Mouse (Mus musculus) MEL (cell line): Measurements from ENCODE around the gene Lama1. TPM values are rescaled to one million over a fixed set of nuclear protein-coding genes. Genes with fewer than 3 reads are reported as not detected.

Experiments
- DNase-seq: peaks from one replicate; pipeline ENCODE4 v3.0.0; 2011; ENCODE audit warnings: low read depth, low spot score
- H3K27ac ChIP-seq: 2 replicates; pipeline ENCODE4 v1.5.1; 2012; ENCODE audit warnings: low read depth, mild to moderate bottlenecking, control low read depth, low read length, moderate library complexity; ENCODE audit not compliant: control insufficient read depth
- H3K27me3 ChIP-seq, 2 experiments: fragments of 150-350 bp in 1 of 2; sonication (generic) in 1 of 2; 2 replicates each; pipeline ENCODE4 v1.6.1; 2012; ENCODE audit warnings: low read length in 2 of 2, mild to moderate bottlenecking in 2 of 2, improper control_type of control experiment in 1 of 2, moderate library complexity in 1 of 2; ENCODE audit not compliant: insufficient read depth in 2 of 2, control insufficient read depth in 1 of 2
- H3K36me3 ChIP-seq, 2 experiments: 2 replicates each; pipeline ENCODE4 v1.6.1; 2012 to 2014; ENCODE audit warnings: low read length in 2 of 2, improper control_type of control experiment in 1 of 2, inconsistent platforms in 1 of 2, mild to moderate bottlenecking in 1 of 2; ENCODE audit not compliant: insufficient read depth in 2 of 2, control insufficient read depth in 1 of 2
- H3K4me1 ChIP-seq, 2 experiments: fragments of 150-350 bp in 1 of 2; sonication (generic) in 1 of 2; 2 replicates each; pipeline ENCODE4 v1.6.1; 2012; ENCODE audit warnings: low read length in 2 of 2, improper control_type of control experiment in 1 of 2, mild to moderate bottlenecking in 1 of 2; ENCODE audit not compliant: insufficient read depth in 2 of 2, control insufficient read depth in 1 of 2
- H3K4me3 ChIP-seq, 2 experiments: fragments of 150-350 bp in 1 of 2; sonication (generic) in 1 of 2; 2 replicates each; pipeline ENCODE4 v1.5.1; 2012; ENCODE audit warnings: low read depth in 2 of 2, low read length in 2 of 2, mild to moderate bottlenecking in 2 of 2, moderate library complexity in 2 of 2, control low read depth in 1 of 2, improper control_type of control experiment in 1 of 2; ENCODE audit not compliant: control insufficient read depth in 1 of 2, insufficient read depth in 1 of 2
- H3K79me2 ChIP-seq: 2 replicates; pipeline ENCODE4 v1.6.1; 2012; ENCODE audit warnings: mild to moderate bottlenecking, low read length, moderate library complexity; ENCODE audit not compliant: control insufficient read depth, poor library complexity, insufficient read depth
- H3K9ac ChIP-seq: 2 replicates; pipeline ENCODE4 v1.6.1; 2012; ENCODE audit warnings: low read depth, mild to moderate bottlenecking, control low read depth, low read length, moderate library complexity; ENCODE audit not compliant: control insufficient read depth, poor library complexity, severe bottlenecking
- H3K9me3 ChIP-seq: fragments of 150-350 bp; sonication (generic); replicated peaks from 2 replicates; pipeline ENCODE4 v1.6.1; 2012; ENCODE audit warnings: mild to moderate bottlenecking, low read length, improper control_type of control experiment, moderate library complexity; ENCODE audit not compliant: insufficient read depth
- BHLHE40 ChIP-seq: IDR thresholded peaks from 2 replicates; pipeline ENCODE4 v1.6.1; 2012; ENCODE audit warnings: low read depth, mild to moderate bottlenecking, inconsistent platforms, low read length, improper control_type of control experiment, borderline replicate concordance
- CTCF ChIP-seq, 3 experiments: IDR thresholded peaks in 2 of 3; conservative IDR thresholded peaks in 1 of 3; 2 replicates each; pipeline ENCODE4 v1.5.1; 2011 to 2012; ENCODE audit warnings: low read length in 3 of 3, low read depth in 2 of 3, mild to moderate bottlenecking in 2 of 3, improper control_type of control experiment in 1 of 3, inconsistent platforms in 1 of 3, mixed read lengths in 1 of 3, moderate library complexity in 1 of 3; ENCODE audit not compliant: control insufficient read depth in 1 of 3, insufficient read depth in 1 of 3, poor library complexity in 1 of 3, severe bottlenecking in 1 of 3
- GABPA ChIP-seq: IDR thresholded peaks from 2 replicates; pipeline ENCODE4 v1.6.1; 2012; ENCODE audit warnings: low read depth, mild to moderate bottlenecking, inconsistent platforms, low read length, improper control_type of control experiment, moderate library complexity
- GATA1 ChIP-seq: IDR thresholded peaks from 2 replicates; pipeline ENCODE4 v1.6.1; 2011; ENCODE audit warnings: low read depth, low read length, improper control_type of control experiment
- HCFC1 ChIP-seq: IDR thresholded peaks from 2 replicates; pipeline ENCODE4 v1.6.1; 2012; ENCODE audit warnings: low read depth, mild to moderate bottlenecking, inconsistent platforms, low read length, improper control_type of control experiment, moderate library complexity
- JUND ChIP-seq: IDR thresholded peaks from 2 replicates; pipeline ENCODE4 v1.6.1; 2011; ENCODE audit warnings: low read depth, mild to moderate bottlenecking, improper control_type of control experiment, low read length
- MXI1 ChIP-seq: IDR thresholded peaks from 2 replicates; pipeline ENCODE4 v1.6.1; 2011; ENCODE audit warnings: mild to moderate bottlenecking, low read depth, low read length, improper control_type of control experiment
- MYB ChIP-seq: IDR thresholded peaks from 2 replicates; pipeline ENCODE4 v1.6.1; 2011; ENCODE audit warnings: mild to moderate bottlenecking, low read depth, low read length, improper control_type of control experiment
- NELFE ChIP-seq: IDR thresholded peaks from 2 replicates; pipeline ENCODE4 v1.6.1; 2011; ENCODE audit warnings: low read depth, low read length, improper control_type of control experiment
- NRF1 ChIP-seq: IDR thresholded peaks from 2 replicates; pipeline ENCODE4 v1.6.1; 2014; ENCODE audit warnings: low read depth, mild to moderate bottlenecking, inconsistent platforms, low read length, improper control_type of control experiment, moderate library complexity; ENCODE audit not compliant: poor library complexity, insufficient read depth, severe bottlenecking
- POLR2A ChIP-seq, 2 experiments: IDR thresholded peaks; 2 replicates each; pipeline ENCODE4 v1.6.1; 2011 to 2012; ENCODE audit warnings: low read length in 2 of 2, mild to moderate bottlenecking in 2 of 2, control low read depth in 1 of 2, improper control_type of control experiment in 1 of 2, low read depth in 1 of 2, moderate library complexity in 1 of 2; ENCODE audit not compliant: control insufficient read depth in 1 of 2, insufficient read depth in 1 of 2, poor library complexity in 1 of 2
- POLR2AphosphoS2 ChIP-seq: IDR thresholded peaks from 2 replicates; pipeline ENCODE4 v1.6.1; 2011; ENCODE audit warnings: low read length, improper control_type of control experiment
- SIN3A ChIP-seq: IDR thresholded peaks from 2 replicates; pipeline ENCODE4 v1.6.1; 2012; ENCODE audit warnings: low read length, improper control_type of control experiment, inconsistent platforms
- UBTF ChIP-seq: IDR thresholded peaks from 2 replicates; pipeline ENCODE4 v1.6.1; 2012; ENCODE audit warnings: low read depth, mild to moderate bottlenecking, inconsistent platforms, low read length, improper control_type of control experiment, moderate library complexity, borderline replicate concordance; ENCODE audit not compliant: insufficient read depth
- polyA plus RNA-seq, 2 experiments: library from polyadenylated mRNA; stranded (reverse) in 1 of 2; unstranded in 1 of 2; fragments of >175 nt in 1 of 2; fragments of >200 nt in 1 of 2; gene quantifications; 2 replicates each; pipeline versions ENCODE4 v1.2.1 to v1.2.4; 2012; ENCODE audit warnings: low replicate concordance in 2 of 2, low read depth in 1 of 2; ENCODE audit not compliant: insufficient read length in 2 of 2, insufficient read depth in 1 of 2, missing spikeins in 1 of 2
- total RNA-seq: library from RNA; depleted of rRNA; stranded (reverse); fragments of 300-350 nt; gene quantifications from 2 replicates; pipeline ENCODE4 v1.2.3, GENCODE M21; 2012

Gene Lama1
- total and polyA plus RNA-seq, 3 experiments, result not detected

DNA sequence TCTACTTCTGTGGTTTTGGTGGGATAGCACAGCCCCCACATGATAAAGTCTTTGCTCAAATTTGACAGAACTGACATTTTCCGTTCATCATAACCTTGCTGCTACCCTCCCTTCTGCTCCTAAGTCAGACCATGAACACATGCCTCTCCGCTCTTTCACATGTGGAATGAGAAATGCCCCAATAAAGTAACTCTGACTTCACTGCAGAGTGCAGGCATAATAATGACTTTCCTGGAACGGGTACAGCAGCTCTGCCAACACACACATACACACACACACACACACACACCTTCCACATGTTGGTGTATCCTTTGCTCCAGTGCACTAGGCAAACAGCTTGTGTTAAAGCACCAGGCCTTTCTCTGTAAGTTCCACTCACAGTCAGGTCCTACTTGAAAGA, 167.9 kb downstream of the Lama1 start:
- Histone ChIP-seq H3K4me3 (no peak overlapping the region), H3K4me1 (no peaks in the 10 kb centered on the region), H3K27ac (no peak overlapping the region), H3K9ac (no peak overlapping the region), H3K27me3 (no peaks in the 10 kb centered on the region), H3K36me3 (no peaks in the 10 kb centered on the region), H3K9me3 (no peaks in the 10 kb centered on the region), H3K79me2 (no peaks in the 10 kb centered on the region)
- no peak for DNase-seq
- TF ChIP-seq POLR2A (IDR thresholded peaks at IDR 0.05; ENCODE audit: control insufficient read depth in 1 of 2, insufficient read depth in 1 of 2, low read depth in 1 of 2, low read length in 2 of 2, poor library complexity in 1 of 2) (no peak), UBTF (no peak), MYB (no peak), POLR2AphosphoS2 (no peak)

DNA sequence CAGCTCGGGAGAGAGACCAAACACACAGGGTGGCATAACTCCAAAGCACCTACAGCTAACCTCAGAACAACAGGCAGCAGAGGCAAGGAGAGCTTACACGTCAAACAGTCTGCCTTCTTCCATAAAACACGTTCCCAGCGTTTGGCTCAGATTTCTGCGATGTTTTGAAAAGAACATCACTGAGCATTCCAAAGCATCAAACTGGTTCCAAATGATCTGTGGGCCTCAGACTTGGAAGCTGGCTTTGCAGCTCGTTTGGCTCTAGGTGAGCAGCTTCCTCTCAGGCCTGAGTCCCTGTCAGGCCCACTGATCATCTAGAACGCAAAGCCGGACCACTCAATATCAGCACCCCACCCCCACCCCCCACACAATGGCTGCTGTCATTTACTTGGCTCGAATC, 169.0 kb downstream of the Lama1 start:
- no peaks in the 10 kb centered on the region for H3K9me3 ChIP-seq

DNA sequence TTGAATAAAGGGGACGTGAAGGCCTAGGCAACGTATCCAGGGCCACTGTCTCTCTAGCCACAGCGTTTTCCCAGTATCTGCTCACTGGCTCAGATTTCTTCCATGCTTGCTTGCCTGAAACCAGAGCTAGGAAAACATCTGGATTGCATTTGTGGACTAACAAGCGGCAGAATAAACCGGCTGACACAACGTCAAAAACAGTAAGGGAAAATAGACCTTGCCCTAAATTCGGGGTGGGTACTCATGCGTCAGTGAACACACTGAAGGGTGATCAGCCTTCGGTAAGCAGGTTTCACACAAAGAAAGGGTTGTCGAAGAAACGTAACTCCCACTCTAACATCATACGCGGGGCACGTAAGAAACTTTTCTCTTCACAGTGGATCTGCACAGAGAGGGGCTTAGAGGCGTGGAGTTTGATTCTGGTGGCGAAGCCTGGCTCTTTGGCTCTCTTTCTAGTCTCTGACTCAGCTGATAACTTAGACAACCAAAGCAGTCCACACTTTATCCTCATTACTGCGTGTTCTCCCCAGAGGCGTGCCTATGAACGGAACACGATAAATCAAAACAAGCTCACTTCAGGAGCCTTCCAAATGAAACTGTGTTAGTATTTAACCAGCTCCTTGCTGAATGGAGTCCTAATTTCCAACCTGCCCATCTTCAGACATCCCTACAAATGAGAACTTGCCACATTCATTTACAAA, 169.6 kb downstream of the Lama1 start:
- Histone ChIP-seq H3K9ac (no peak overlapping the region), H3K27ac (no peak overlapping the region), H3K4me3 (no peak overlapping the region), H3K9me3 (no peaks in the 10 kb centered on the region), H3K36me3 (no peaks in the 10 kb centered on the region), H3K4me1 (no peaks in the 10 kb centered on the region), H3K79me2 (no peaks in the 10 kb centered on the region), H3K27me3 (no peaks in the 10 kb centered on the region)
- no peak for TF ChIP-seq HCFC1
- no peak for DNase-seq

More for the DNA sequence above, 169.0 kb downstream of the Lama1 start:
- H3K4me1 ChIP-seq, result no peaks in the 10 kb centered on the region
- H3K4me3 ChIP-seq, result no peak overlapping the region
- H3K9ac ChIP-seq, result no peak overlapping the region
- H3K27me3 ChIP-seq, result no peaks in the 10 kb centered on the region
- no peaks in the 10 kb centered on the region for H3K79me2 ChIP-seq
- no peak for TF ChIP-seq GATA1
- TF ChIP-seq NRF1, result no peak
- TF ChIP-seq UBTF, result no peak
- no peak for TF ChIP-seq MXI1
- no peak for TF ChIP-seq JUND
- TF ChIP-seq CTCF (IDR thresholded peaks at IDR 0.05 in 2 of 3, conservative IDR thresholded peaks at IDR 0.05 in 1 of 3; ENCODE audit: control insufficient read depth in 1 of 3, insufficient read depth in 1 of 3, low read depth in 2 of 3, low read length in 3 of 3, poor library complexity in 1 of 3, severe bottlenecking in 1 of 3), result no peak
- no peak for TF ChIP-seq GABPA
- TF ChIP-seq BHLHE40, result no peak
- TF ChIP-seq SIN3A, result no peak
- TF ChIP-seq NELFE, result no peak
- H3K36me3 ChIP-seq, result no peaks in the 10 kb centered on the region
- H3K27ac ChIP-seq, result no peak overlapping the region
- DNase-seq, result no peak
